Mouse (Mus musculus): Measurements from ENCODE around the gene H2afy. TPM values are rescaled to one million over a fixed set of nuclear protein-coding genes. Genes with fewer than 3 reads are reported as not detected.

The H2afy gene
- total and polyA plus RNA-seq, 3 experiments: 148 to 162 (median 153) TPM

- Histone ChIP-seq H3K27ac (ENCODE audit: insufficient read depth, low read depth) (no peak overlapping the region), H3K9ac (ENCODE audit: insufficient read depth, low read depth) (no peak overlapping the region), H3K4me3 (replicated peaks in 1 of 3; ENCODE audit: low read depth in 2 of 3, low read length in 2 of 3, poor library complexity in 1 of 3) (no peak overlapping the region), H3K79me2 (replicated peaks; ENCODE audit: control insufficient read depth, extremely low read depth, insufficient read depth, poor library complexity, severe bottlenecking) (no peaks in the 10 kb centered on the region), H3K27me3 (replicated peaks) (no peaks in the 10 kb centered on the region), H3K9me3 (replicated peaks; ENCODE audit: low read length) (no peaks in the 10 kb centered on the region), H3K4me2 (ENCODE audit: insufficient read depth, low read depth, poor library complexity, severe bottlenecking) (no peak overlapping the region), H3K4me1 (ENCODE audit: control insufficient read depth in 1 of 2, insufficient read depth in 2 of 2) (peaks cover 4 to 6% of the 10 kb centered on the region in 2 experiments; a peak in 2 of 4 replicates), H3K36me3 (replicated peaks in 1 of 2; ENCODE audit: control insufficient read depth in 1 of 2, insufficient read depth in 1 of 2, low read length in 1 of 2) (no peaks in the 10 kb centered on the region)
- in situ Hi-C loops (cut with MboI; ENCODE audit: low pct_ligation_motif_present, low pct_unique_long_range_greater_than_20kb, low sequenced_read_pairs): no loop called here
- TF ChIP-seq POLR2AphosphoS2 (IDR thresholded peaks at IDR 0.05; ENCODE audit: low read depth, low read length) (no peak), BHLHE40 (IDR thresholded peaks at IDR 0.05; ENCODE audit: low read depth, low read length) (no peak), GABPA (IDR thresholded peaks at IDR 0.05; ENCODE audit: insufficient replicate concordance, low read depth, low read length) (no peak), ZNF384 (IDR thresholded peaks at IDR 0.05; ENCODE audit: low read depth, low read length) (no peak), ZMIZ1 (IDR thresholded peaks at IDR 0.05; ENCODE audit: low read depth, low read length) (no peak), SIN3A (IDR thresholded peaks at IDR 0.05; ENCODE audit: low read length) (no peak), MXI1 (IDR thresholded peaks at IDR 0.05; ENCODE audit: low read depth, low read length) (no peak)
- DNase-seq (ENCODE audit: extremely low read depth): no peak
- dilution Hi-C loops (cut with MboI; ENCODE audit: extremely low pct_ligation_motif_present, extremely low pct_unique_long_range_greater_than_20kb, low sequenced_read_pairs): no loop called here
These were observed 110.1 kb downstream of the H2afy start for GRCm38 (mm10) chr13:56026026-56026425.

- H3K36me3 ChIP-seq (replicated peaks in 1 of 2; ENCODE audit: control insufficient read depth in 1 of 2, insufficient read depth in 1 of 2, low read length in 1 of 2): no peaks in the 10 kb centered on the region
- in situ Hi-C loops (cut with MboI; ENCODE audit: low pct_ligation_motif_present, low pct_unique_long_range_greater_than_20kb, low sequenced_read_pairs): no loop called here
- no peak for DNase-seq (ENCODE audit: extremely low read depth)
- H3K79me2 ChIP-seq (replicated peaks; ENCODE audit: control insufficient read depth, extremely low read depth, insufficient read depth, poor library complexity, severe bottlenecking): no peaks in the 10 kb centered on the region
- H3K4me2 ChIP-seq (ENCODE audit: insufficient read depth, low read depth, poor library complexity, severe bottlenecking): no peak overlapping the region
- H3K27ac ChIP-seq (ENCODE audit: insufficient read depth, low read depth): no peak overlapping the region
- no peak for TF ChIP-seq NELFE (IDR thresholded peaks at IDR 0.05; ENCODE audit: low read depth, low read length)
- no peak for TF ChIP-seq MYC (IDR thresholded peaks at IDR 0.05; ENCODE audit: low read depth, low read length)
- no peaks in the 10 kb centered on the region for H3K9me3 ChIP-seq (replicated peaks; ENCODE audit: low read length)
- no peaks in the 10 kb centered on the region for H3K27me3 ChIP-seq (replicated peaks)
- H3K9ac ChIP-seq (ENCODE audit: insufficient read depth, low read depth): no peak overlapping the region
- H3K4me1 ChIP-seq (ENCODE audit: control insufficient read depth in 1 of 2, insufficient read depth in 2 of 2): peaks cover 4 to 6% of the 10 kb centered on the region in 2 experiments; a peak in 2 of 4 replicates
- dilution Hi-C loops (cut with MboI; ENCODE audit: extremely low pct_ligation_motif_present, extremely low pct_unique_long_range_greater_than_20kb, low sequenced_read_pairs): no loop called here
- no peak overlapping the region for H3K4me3 ChIP-seq (replicated peaks in 1 of 3; ENCODE audit: low read depth in 2 of 3, low read length in 2 of 3, poor library complexity in 1 of 3)
These were observed 111.1 kb downstream of the H2afy start for GRCm38 (mm10) chr13:56025027-56025410.

- in situ Hi-C loops (cut with MboI; ENCODE audit: low pct_ligation_motif_present, low pct_unique_long_range_greater_than_20kb, low sequenced_read_pairs): no loop called here
- Histone ChIP-seq H3K9me3 (replicated peaks; ENCODE audit: low read length) (no peaks in the 10 kb centered on the region), H3K4me2 (ENCODE audit: insufficient read depth, low read depth, poor library complexity, severe bottlenecking) (no peak overlapping the region), H3K4me3 (replicated peaks in 1 of 3; ENCODE audit: low read depth in 2 of 3, low read length in 2 of 3, poor library complexity in 1 of 3) (no peak overlapping the region), H3K9ac (ENCODE audit: insufficient read depth, low read depth) (no peak overlapping the region), H3K79me2 (replicated peaks; ENCODE audit: control insufficient read depth, extremely low read depth, insufficient read depth, poor library complexity, severe bottlenecking) (no peaks in the 10 kb centered on the region), H3K27ac (ENCODE audit: insufficient read depth, low read depth) (no peak overlapping the region), H3K27me3 (replicated peaks) (no peaks in the 10 kb centered on the region), H3K36me3 (replicated peaks in 1 of 2; ENCODE audit: control insufficient read depth in 1 of 2, insufficient read depth in 1 of 2, low read length in 1 of 2) (no peaks in the 10 kb centered on the region), H3K4me1 (ENCODE audit: control insufficient read depth in 1 of 2, insufficient read depth in 2 of 2) (peaks cover 4 to 6% of the 10 kb centered on the region in 2 experiments; a peak in 2 of 4 replicates)
- DNase-seq (ENCODE audit: extremely low read depth): no peak
- TF ChIP-seq EP300 (IDR thresholded peaks at IDR 0.05; ENCODE audit: low read length) (no peak), IRF4 (IDR thresholded peaks at IDR 0.05; ENCODE audit: low read depth, low read length) (no peak), HCFC1 (IDR thresholded peaks at IDR 0.05; ENCODE audit: low read depth, low read length) (no peak), USF2 (conservative IDR thresholded peaks at IDR 0.05; ENCODE audit: low read depth, low read length) (no peak), PAX5 (IDR thresholded peaks at IDR 0.05; ENCODE audit: low read length) (no peak), JUND (conservative IDR thresholded peaks at IDR 0.05; ENCODE audit: low read depth, low read length) (no peak), MAX (IDR thresholded peaks at IDR 0.05; ENCODE audit: low read length) (no peak)
- dilution Hi-C loops (cut with MboI; ENCODE audit: extremely low pct_ligation_motif_present, extremely low pct_unique_long_range_greater_than_20kb, low sequenced_read_pairs): no loop called here
These were observed 111.6 kb downstream of the H2afy start for GRCm38 (mm10) chr13:56024410-56025026.

Measured in CH12.LX (cell line).